Mouse (Mus musculus): ENCODE measurements around the gene Wfikkn2.

DNA sequence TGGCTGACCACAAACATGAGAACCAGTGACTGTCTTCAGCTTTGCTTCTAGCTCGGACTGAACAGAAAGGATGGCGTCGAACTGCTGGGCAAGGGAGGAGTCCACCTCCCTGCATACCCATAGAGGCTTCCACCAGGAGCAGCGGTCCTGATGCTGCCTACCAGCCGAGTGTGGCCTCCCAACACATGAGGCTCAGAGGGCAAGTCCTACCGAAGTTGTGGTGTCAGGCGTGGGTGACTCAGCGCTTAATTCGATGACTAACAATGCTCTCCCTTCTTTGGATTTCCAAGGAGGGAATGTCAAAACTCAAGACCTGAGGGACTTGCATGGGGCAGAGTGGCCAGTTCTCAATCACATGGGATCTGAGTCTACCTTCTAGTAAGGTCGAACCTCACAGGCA lies 7.9 kb upstream of the Wfikkn2 start:
- TF ChIP-seq CTCF (IDR thresholded peaks at IDR 0.05; ENCODE audit: low read depth) (no peak), EP300 (optimal IDR thresholded peaks at IDR 0.05) (no peak)
